Mouse (Mus musculus): Measurements from ENCODE around the gene Paqr5.

DNA sequence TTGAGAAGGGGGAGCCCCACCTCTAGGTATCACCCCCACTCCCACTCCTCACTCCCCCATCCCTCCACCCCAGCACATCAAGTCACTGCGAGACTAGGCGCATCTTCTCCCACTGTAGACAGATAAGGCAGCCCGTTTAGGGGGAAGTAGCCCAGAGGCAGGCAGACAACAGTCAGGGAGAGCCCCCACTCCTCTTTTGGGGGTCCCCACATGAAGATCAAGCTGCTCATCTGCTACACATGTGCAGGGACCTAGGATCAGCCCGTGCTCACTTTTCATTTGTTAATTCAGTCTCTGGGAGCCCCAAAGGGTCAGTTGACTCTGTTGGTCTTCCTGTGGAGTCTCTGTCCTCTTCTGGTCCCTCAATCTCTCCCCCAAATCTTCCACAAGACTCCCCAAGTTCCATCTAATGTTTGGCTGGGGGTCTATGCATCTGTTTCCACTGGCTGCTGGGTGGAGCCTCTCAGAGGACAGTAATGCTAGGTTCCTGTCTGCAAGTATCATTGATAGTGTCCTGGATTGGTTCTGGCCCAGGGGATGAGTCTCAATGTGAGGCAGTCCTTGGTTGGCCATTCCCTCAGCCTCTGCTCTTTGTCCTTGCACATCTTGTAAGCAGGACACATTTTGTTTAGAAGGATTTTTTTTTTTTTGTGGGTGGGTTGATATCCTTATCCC is 118.9 kb downstream of the Paqr5 start:
- TF ChIP-seq CTCF (IDR thresholded peaks at IDR 0.05; ENCODE audit: borderline replicate concordance, insufficient read depth, low read length) (no peak), POLR2A (IDR thresholded peaks at IDR 0.05; ENCODE audit: low read depth, low read length) (no peak)
